Mouse (Mus musculus) left cerebral cortex, postnatal 25 days (tissue): Measurements from ENCODE around the gene Rps12-ps3. TPM values are rescaled to one million over a fixed set of nuclear protein-coding genes. Genes with fewer than 3 reads are reported as not detected.

Source experiments
- DNase-seq, 2 experiments: peaks; one replicate each; pipeline ENCODE4 v3.0.0; 2022; ENCODE audit warnings: low spot score in 2 of 2, mixed read lengths in 1 of 2
- intact Hi-C: fragments of 180-260 bp; cut with DNase I; formaldehyde crosslinking; loops from one replicate; pipeline ENCODE4 v1.15.1; 2025
- total RNA-seq, 2 experiments: library from RNA; stranded (reverse); gene quantifications; 2 replicates each; pipeline ENCODE4 v1.2.3; 2021

The Rps12-ps3 gene
- total RNA-seq: 100 to 1,000 TPM; 186 to 191 TPM

DNA sequence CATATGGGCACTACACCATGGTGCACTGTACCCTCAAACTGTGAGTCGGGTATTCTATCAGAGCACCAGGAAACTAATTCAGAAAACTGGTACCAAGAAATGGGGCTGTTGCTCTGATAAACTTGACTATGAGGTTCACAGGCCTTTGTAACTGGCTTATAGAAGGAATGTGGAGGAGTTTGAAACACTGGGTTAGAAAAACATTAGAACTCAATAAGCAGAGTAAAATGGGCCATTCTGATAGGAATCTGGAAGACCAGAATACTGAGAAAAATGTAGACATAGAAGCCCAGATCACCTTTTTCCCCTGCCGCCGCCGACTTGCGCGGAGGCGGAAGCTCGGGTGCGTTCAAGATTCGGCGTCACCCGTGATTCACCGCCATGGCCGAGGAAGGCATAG lies at the start of gene Rps12-ps3:
Gene Rps12-ps3 (plus strand): TSS at position 301 of the 400 bp plus-strand sequence.
- intact Hi-C loops: no loop called here
- DNase-seq: no peak

DNA sequence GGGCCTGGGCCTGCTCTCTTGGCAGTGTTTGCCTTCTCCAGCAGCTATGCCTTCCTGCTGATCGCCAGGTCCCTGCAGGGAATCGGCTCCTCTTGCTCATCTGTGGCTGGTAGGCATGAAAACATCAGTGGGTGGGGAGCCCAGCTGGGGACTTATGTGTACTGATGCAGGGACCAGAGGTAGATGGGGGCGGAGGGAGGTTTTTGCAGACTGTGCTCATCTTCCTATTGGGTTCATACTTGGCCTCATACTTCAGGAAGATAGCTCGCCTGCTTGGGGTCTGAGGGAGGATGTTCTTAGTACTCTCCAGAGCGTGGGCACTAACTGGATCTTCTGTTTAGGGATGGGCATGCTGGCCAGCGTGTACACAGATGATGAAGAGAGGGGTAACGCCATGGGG lies 48.9 kb upstream of the Rps12-ps3 start:
- intact Hi-C loops: no loop called here
- peak in 1 of 2 experiments; percentile 33 for DNase-seq

DNA sequence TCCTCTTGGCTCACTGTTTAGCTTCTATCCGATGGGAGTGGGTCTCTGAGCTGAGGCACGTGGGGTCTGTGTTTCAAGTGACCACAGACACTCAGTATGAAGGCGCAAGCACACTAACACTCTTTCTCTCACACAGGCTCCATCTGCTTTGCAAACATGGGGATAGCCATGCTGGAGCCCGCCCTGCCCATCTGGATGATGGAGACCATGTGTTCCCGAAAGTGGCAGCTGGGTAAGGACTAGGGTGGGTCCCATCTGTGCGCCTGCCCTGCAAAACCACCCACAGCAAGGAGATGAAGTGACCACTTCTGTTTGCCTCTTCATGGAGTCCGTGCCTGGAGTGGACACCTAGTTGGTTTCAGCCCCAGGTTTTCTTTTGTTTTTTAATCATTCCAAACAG lies 45.7 kb upstream of the Rps12-ps3 start:
- intact Hi-C loops: no loop called here

DNA sequence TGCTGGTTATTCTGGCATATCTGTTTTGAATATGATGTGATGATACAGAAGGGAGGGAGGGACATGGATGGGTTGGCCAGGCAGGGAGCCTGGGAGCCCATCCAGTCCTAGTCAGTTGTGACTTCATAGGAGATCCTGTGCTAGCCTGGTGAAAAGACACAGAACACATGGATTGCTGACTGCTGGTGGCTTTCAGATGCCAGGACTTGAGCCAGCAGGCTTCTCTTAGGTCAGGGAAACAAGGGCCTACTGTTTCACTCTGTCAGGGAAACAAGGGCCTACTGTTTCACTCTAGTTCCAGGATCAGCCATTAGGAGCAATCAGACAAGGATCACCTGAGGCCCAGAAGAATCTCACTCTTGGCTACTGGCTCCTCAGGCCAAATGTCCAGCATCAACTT lies 41.2 kb upstream of the Rps12-ps3 start:
- intact Hi-C loops: no loop called here
- no peak for DNase-seq

More for the DNA sequence above, 45.7 kb upstream of the Rps12-ps3 start:
- DNase-seq: no peak

DNA sequence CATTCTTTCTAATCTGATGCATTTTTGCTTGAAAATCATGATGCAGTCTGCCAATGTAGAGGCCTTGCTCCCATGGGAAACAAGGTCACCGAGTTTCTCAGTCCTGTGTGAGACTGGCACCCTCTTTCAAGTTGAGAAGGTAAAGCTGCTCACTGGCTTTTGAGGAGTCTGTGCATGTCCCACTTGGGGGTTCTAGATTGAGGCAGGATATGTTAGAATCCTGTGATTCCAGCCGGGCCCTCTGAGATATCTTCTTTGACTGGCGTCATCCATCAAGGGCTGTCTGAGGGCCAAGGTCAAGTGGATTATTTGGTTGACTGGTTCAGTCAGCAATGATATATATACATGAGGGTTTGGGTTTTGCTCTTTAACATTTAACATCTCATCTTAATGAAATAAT lies 40.1 kb upstream of the Rps12-ps3 start:
- no peak for DNase-seq

DNA sequence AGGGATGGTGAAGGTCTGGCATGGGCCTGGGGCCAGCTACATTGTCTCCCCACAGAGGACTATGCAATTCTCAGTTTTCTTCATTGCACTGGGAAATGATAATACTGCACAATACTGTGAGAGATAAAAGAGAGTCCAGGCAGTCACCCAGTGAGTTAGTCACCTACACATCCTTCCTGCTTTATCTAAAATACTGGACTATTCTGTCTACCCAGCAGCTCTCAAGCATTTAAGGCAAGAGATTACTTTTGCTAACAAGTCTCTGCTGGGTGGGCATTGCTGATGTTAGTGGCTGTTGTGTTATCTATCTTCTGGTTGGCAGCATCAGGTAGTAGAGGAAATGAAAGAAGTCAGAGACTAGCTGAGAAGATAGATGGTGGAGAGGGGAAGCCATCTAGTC lies 33.0 kb upstream of the Rps12-ps3 start:
- intact Hi-C loops: no loop called here
- no peak for DNase-seq

More for the DNA sequence above, 40.1 kb upstream of the Rps12-ps3 start:
- intact Hi-C loops: no loop called here

DNA sequence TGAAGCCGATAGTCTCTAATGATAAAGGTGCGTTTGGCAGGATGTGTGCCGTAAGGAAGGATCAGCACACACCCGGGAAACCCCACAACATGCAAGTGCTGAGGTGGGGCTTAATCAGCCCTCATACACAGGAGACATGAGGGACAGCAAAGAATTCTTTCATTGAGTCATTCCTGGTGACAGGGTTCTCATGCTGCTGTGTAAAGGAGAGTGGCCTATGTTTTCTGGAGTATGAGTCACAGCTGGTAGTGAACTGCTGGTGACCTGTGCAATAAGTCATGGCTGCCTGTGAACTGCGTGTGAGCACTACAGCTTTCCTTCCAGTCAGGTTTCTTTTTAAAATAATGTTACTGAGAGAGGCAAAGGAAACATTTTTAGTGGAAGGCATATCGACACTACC lies 32.3 kb upstream of the Rps12-ps3 start:
- intact Hi-C loops: no loop called here

DNA sequence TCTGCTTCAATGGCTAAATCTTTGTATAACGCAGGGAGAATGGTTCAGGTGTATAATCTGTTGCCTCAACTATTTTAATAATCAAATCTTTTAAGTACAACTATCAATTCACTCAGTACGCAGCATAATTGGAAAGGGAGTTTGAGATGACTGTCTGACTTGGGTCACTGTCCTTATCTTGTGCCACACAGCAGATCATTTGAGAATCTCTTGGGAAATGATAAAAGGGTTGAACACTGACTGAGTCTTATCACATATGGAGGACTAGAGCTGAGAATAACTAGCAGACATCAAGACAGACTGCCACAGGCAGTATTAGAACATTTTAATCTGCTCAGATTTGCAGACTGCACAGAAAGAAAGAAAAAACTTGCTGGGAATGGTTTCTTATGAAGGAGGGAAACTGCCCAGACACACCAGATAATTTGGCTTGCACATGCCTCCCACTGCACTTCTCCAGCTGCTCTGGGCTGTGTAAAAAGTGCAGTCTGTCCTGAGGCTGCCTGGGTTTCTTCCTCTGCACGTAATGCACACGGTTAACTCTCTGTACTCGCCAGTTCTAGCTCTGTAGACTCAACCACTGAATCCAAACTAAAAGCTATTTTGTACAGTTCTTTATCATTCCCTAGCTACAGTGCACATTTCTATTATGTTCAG lies 29.8 kb upstream of the Rps12-ps3 start:
- intact Hi-C loops: no loop called here
- DNase-seq: peak in 1 of 2 experiments; percentile 58

More for the DNA sequence above, 32.3 kb upstream of the Rps12-ps3 start:
- no peak for DNase-seq

DNA sequence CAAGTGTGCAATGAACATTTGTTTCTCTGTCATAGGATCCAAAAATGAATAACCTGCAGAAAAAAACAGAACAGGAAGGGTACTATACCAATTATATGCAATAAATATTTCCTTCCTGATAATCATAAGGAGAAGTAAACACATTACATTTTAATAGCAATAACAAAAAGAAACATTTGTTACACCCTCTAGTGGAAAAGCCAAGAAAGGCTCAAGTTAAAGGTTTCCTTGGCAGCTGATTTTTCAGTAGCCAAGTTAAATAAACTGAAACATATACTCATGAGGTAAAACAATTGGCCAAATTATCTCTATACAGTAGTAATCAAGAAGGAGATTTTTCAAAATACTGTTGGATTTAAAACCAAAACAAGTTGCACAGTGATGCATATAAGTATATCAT lies 6.8 kb upstream of the Rps12-ps3 start:
- no peak for DNase-seq
- intact Hi-C loops: no loop called here

DNA sequence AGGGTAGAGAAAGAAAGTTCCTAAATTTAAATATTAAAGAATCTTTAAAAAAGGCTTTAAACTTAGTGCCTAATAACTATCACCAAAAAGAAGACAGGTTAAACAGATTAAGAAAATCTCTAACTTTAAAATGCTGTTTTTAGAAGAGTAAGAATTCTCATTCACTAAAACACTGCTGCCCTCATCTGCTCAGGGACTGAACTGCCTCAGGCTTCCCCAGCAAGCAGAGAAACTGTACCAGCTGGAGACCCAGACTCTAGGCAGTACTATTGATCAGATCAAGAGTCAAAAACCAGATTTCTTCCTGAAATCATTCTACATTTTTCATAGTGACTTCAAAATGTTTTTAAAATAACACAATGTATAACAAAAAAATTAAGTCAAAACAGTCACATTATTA lies 5.5 kb upstream of the Rps12-ps3 start:
- peak in 1 of 2 experiments; percentile 51 for DNase-seq
- intact Hi-C loops: loop anchor here (1.0 kb wide), 1 partner anchor 77 kb away; no protein-coding TSS in a partner anchor

DNA sequence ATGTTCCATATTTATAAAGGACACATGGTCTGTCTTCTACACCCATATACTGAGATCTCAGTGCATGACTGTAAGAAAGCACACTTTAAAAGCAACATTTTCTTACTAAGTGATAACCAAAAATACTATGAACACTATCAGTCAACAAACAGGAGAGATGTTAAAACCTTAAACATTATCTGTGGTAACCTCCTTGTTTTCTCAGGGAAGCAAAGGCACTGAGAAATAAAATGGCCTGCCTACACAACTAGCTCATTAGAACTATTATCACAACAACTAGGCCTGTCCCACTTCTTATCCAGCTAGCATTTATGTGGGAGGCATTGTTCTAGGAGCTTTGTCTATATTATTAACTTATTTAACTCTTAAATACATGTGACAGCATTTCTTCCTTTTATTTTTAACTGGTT lies 8.7 kb downstream of the Rps12-ps3 start:
- no peak for DNase-seq
- intact Hi-C loops: no loop called here

DNA sequence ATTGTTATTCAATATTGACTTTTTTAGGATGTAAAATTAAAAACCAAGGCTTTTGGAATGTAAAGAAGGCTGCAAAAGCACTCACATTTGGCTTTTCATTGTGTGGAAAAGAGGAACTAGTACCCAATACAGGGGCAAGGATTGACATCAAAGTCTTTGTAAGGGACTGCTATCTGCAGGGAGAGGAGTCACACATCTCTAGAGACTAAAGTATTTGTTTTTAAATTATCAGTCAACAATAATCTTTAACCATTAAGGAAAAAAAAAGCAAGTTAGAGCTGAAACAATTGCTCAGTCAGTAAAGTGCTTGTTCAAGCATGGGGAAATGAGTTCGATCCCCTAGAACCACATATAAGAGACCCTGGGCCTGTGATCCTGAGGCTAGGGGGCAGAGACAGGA lies 14.6 kb downstream of the Rps12-ps3 start:
- no peak for DNase-seq
- intact Hi-C loops: no loop called here

DNA sequence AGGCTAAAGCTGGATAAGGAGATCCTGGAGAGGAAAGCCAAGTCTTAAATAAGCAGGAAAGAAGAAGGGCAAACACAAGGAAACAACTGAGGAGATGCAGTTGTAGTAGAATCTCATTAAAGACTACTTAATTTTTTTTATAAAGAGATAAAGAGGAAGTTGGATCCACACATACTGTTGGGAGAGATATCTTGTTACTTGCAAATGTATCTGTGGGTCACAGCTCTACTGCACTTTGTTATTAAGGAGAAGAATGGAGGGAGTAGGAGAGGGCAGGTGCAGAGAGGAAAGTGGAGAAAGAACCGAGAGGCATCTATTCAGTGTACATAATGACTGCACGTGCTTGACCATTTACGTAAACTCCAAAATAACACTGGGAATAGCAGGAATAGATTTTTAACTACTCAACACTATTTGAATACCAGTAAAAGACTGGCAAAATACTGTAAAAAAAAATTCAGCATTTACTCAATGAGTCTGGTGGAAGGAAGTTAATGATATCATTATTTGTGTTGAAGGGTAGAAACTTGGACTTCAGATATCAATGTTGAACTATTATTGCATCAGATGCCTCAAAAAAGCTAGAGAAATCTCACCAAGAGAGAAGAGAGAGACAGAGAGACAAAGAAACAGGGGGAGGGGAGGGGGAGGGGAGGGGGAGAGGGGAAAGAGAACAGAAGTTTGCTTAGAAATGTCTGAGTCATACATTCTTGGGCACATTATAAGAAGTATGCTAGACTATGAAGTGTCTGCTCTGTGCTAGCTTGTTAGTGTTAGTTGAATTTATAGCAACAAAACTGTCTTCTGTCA lies 16.0 kb downstream of the Rps12-ps3 start:
- intact Hi-C loops: no loop called here
- DNase-seq: no peak

DNA sequence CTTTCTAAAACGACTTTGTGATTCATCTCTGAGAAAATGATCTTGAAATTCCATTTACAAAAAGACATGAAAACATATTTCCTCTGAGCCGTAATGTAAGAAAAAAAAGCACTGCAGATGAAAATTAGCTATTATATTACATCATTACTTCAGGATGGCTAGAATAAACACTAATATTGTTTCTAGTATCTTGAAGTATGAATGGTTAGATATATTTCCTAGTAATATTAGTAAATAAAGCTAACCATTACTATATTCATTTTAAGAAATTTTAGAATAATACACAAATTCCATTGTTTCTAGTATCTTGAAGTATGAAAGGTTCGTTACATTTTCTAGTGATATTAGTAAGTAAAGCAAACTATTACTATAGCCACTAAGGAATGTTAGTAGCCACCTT lies 17.8 kb downstream of the Rps12-ps3 start:
- no peak for DNase-seq
- intact Hi-C loops: no loop called here

DNA sequence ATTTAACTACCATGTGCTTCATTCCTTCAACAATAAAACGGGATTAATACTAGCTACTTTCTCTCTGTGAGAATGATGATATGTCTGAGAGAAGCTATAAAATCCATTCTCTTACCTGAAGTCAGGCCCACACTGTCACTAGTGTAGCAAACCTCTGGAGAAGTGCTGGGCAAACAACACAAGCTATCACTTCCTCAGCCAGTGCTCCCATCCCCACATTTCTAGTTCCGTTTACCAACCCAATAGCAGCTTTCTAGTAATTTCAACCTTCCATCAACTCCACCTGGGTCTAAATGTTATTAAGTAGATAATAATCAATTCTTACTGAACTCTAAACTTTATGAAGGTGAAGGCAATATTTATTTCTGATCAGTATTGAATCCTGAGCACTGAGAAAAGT lies 20.9 kb downstream of the Rps12-ps3 start:
- intact Hi-C loops: no loop called here
- no peak for DNase-seq

DNA sequence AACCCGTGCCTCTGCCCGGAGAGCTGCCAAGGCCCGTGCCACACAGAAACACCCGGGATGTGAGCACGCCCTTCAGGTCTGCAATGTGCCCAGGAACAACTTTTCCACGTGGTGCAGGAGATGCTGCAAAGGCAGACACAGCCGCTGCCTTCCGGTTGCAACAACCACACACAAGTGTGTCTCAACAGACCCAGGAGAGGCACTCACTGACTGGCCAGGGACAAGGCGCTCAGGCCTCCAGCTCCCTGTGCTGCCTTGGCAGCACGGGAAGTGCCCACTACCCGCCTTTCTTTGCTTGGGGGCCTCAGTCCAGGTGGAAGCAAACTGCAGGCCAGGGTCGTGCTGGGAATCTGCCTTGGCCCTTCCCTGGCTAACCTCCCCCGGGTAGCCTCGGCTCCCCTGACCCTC lies 22.2 kb downstream of the Rps12-ps3 start:
- intact Hi-C loops: no loop called here

DNA sequence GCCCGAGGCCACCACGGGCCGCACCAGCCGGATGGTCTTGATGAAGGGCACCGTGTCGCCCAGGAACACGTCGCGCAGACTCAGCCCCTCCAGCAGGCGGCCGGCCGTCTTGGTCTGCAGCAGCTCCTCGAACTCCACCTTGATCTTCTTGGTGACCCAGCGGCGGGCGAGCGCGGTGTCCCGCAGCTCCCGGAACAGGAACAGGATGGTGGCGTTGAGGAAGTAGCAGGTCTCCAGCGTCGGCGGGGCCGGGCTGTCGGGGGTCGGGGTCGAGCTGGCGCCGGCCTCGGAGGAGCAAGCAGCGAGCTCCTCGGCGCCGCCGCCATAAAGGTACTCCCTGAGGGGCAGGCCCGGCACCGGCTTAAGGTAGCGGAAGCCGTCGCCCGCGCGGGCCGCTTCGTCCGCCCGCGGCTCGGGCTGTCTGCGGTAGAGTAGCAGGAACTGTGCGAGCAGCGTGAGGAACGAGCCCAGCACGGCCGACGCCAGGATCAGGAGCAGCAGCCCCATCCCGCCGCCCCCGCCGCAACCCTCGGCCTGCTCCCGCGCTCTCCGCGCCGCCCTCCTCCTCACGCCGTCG lies 23.1 kb downstream of the Rps12-ps3 start:
- DNase-seq: peak in 1 of 2 experiments; percentile 36
- intact Hi-C loops: no loop called here

More for the DNA sequence above, 22.2 kb downstream of the Rps12-ps3 start:
- DNase-seq: peak; percentile 14 to 24

DNA sequence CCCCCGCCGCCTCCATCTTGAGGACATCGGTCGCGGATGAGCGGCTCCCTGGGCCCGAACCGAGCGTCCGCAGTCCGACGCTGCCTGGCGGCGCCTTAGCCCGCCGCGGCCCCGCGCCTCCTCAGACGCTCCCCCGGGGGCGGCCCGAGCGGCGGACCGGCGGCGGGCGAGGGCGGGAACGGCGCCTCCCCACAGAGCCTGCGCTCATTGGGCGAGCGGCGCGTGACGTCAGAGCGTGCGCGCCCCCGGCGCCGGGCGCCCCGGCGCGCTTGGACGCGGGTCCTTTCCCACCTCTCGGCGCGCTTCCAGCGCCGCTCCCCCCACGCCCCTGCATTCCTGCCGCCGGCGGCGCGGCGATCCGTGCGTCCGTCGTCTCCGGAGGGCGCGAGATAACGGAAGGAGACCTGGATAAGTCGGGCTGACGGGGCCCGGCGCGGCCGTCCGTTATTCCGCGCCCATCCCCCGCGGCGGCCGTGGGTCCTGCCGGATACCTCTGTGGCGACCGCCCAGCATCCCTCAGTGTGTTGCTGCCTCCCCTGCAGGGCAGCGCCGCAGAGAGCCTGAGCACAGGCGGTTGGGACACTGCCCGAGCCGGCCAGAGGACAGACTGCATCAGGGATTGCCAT lies 23.7 kb downstream of the Rps12-ps3 start, which contains the start of gene Pdzd8:
Gene Pdzd8 (minus strand): TSS at position 123 of the 626 bp plus-strand sequence.
- intact Hi-C loops: no loop called here
- DNase-seq: peak; percentile 90 to 93

DNA sequence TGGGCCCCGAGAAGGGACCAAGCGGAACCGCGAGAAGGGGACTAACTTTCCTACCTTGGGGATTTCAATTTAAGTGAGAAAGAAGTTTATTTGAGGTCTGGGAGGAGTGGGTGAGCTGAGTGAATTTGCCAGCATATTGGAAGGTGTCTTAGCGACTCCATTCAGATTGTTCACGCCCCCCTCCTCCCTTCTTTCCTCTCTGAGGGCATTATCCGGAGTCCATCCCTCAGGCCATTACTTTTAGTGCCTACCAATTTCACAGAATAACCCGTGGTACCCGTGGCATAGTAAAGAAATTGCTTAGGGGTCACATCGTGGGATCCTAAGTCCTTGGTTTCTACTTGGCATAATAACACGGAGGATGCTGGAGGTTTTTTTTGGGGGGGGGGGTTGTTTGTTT lies 24.2 kb downstream of the Rps12-ps3 start:
- intact Hi-C loops: no loop called here
- no peak for DNase-seq

DNA sequence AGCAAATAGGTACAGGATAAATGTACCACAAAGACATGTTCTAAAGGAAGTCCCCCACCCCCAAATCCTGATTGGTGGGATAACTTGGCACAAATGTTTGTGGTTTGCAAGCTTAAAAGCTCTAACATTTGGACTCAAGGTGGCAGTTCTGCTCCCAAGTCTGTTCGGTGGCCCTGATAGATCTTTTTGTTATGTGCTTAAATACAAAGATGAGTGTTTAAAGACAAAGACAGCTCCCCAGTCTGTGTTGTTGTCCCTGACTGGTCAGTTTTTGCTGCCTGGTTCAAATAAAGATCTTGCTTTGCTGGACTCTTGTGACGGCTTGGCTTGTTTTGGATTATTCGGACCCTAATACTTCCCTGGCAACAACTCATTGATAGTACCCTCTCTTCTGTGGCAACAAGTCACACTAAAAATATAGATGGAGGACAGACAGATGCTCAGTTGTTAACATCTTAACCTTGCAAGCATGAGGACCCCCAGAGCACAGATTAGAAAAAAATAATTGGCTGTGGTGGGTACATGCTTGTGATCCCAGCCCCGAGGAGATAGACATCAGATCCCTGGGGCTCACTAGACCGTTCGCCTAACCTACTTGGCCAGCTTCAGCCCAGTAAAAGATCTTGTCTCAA lies 27.4 kb downstream of the Rps12-ps3 start:
- intact Hi-C loops: no loop called here

More for the DNA sequence above, 27.4 kb downstream of the Rps12-ps3 start:
- DNase-seq: no peak
